Comparison of ENCODE assay signal across 9 mouse cellular contexts in genomic region chr1:91041605-91042004, GRCm38 (mm10). TPM values are rescaled to one million over a fixed set of nuclear protein-coding genes. Genes with fewer than 3 reads are reported as not detected.
DNase-seq lines count a peak whose midpoint lies in the region; ATAC-seq and TF ChIP-seq lines count a peak whose summit lies in the region.
"Had no signal": no experiment of that assay in that cellular context is flagged by ENCODE, and none has a peak within 500 bp of the region (broad histone marks: within the 10 kb centered on the region; RNA-seq: fewer than 3 reads in every experiment).

No protein-coding gene starts in this region.

- TF ChIP-seq POLR2A in embryonic fibroblast, embryonic 13.5 days (IDR thresholded peaks at IDR 0.05; ENCODE audit: low read depth, low read length) = no peak

- 40% methylated on average over 5 of the region's 5 CpGs for WGBS in heart, embryonic 15.5 days
- WGBS in midbrain, embryonic 14.5 days = 96% methylated on average over 5 of the region's 5 CpGs

- no peak for DNase-seq in heart, adult 18-20 months
- no peak for DNase-seq in right cerebral cortex, postnatal 25 days
- DNase-seq in midbrain, embryonic 14.5 days = no peak
- no peak for DNase-seq in left cerebral cortex, adult 18-20 months (ENCODE audit: low spot score in 2 of 2)
- DNase-seq: layer of hippocampus, postnatal 36 days had no signal

- H3K4me3 ChIP-seq in heart, embryonic 15.5 days = no peak overlapping the region
- no peak overlapping the region for H3K4me3 ChIP-seq in C2C12 (ENCODE audit: insufficient read depth, poor library complexity, severe bottlenecking)
- no peak overlapping the region for H3K4me3 ChIP-seq in embryonic fibroblast, embryonic 13.5 days (ENCODE audit: insufficient read depth, low read length)
- peak overlapping the region; percentile 69 for H3K4me3 ChIP-seq in megakaryocyte, embryonic 14.5 days (replicated peaks)
- no peak overlapping the region for H3K4me3 ChIP-seq in midbrain, embryonic 14.5 days (replicated peaks; ENCODE audit: low read depth, low read length)

- no peak overlapping the region for H3ac ChIP-seq in C2C12 (ENCODE audit: control insufficient read depth, insufficient read length, low read depth)

- no peak for TF ChIP-seq CTCF in C2C12 (IDR thresholded peaks at IDR 0.05; ENCODE audit: control insufficient read depth, insufficient read depth, insufficient read length)
- TF ChIP-seq CTCF in embryonic fibroblast, embryonic 13.5 days (IDR thresholded peaks at IDR 0.05; ENCODE audit: borderline replicate concordance, insufficient read depth, low read length) = no peak

- H3K36me3 ChIP-seq in heart, embryonic 15.5 days = no peaks in the 10 kb centered on the region
- peaks cover 4% of the 10 kb centered on the region for H3K36me3 ChIP-seq in C2C12 (ENCODE audit: control insufficient read depth, insufficient read depth)
- H3K36me3 ChIP-seq in megakaryocyte, embryonic 14.5 days (replicated peaks; ENCODE audit: low read length) = no peaks in the 10 kb centered on the region
- no peaks in the 10 kb centered on the region for H3K36me3 ChIP-seq in midbrain, embryonic 14.5 days (ENCODE audit: control insufficient read depth, insufficient read depth, low read length)

- H3K27ac ChIP-seq in heart, embryonic 15.5 days = peak overlapping the region; percentile 81
- peak overlapping the region; percentile 82 for H3K27ac ChIP-seq in embryonic fibroblast, embryonic 13.5 days (ENCODE audit: insufficient read depth, low read length)
- H3K27ac ChIP-seq in midbrain, embryonic 14.5 days (replicated peaks; ENCODE audit: low read depth, low read length) = no peak overlapping the region

- H3K9ac ChIP-seq in heart, embryonic 15.5 days = no peak overlapping the region
- no peak overlapping the region for H3K9ac ChIP-seq in midbrain, embryonic 14.5 days (replicated peaks; ENCODE audit: low read length)

- no peaks in the 10 kb centered on the region for H3K9me3 ChIP-seq in heart, embryonic 15.5 days (replicated peaks)
- no peaks in the 10 kb centered on the region for H3K9me3 ChIP-seq in megakaryocyte, embryonic 14.5 days
- no peaks in the 10 kb centered on the region for H3K9me3 ChIP-seq in midbrain, embryonic 14.5 days (ENCODE audit: control insufficient read depth, low read length)

- H3K79me3 ChIP-seq in C2C12 (ENCODE audit: low read depth) = peaks cover 9% of the 10 kb centered on the region

- peaks cover 83% of the 10 kb centered on the region for H3K4me1 ChIP-seq in heart, embryonic 15.5 days (replicated peaks)
- peaks cover 15% of the 10 kb centered on the region for H3K4me1 ChIP-seq in embryonic fibroblast, embryonic 13.5 days (ENCODE audit: control insufficient read depth, insufficient read depth, low read length)
- H3K4me1 ChIP-seq in megakaryocyte, embryonic 14.5 days = peaks cover 73% of the 10 kb centered on the region
- H3K4me1 ChIP-seq in midbrain, embryonic 14.5 days (ENCODE audit: control insufficient read depth, insufficient read depth, low read length) = no peaks in the 10 kb centered on the region

- H3K27me3 ChIP-seq in heart, embryonic 15.5 days = no peaks in the 10 kb centered on the region
- no peaks in the 10 kb centered on the region for H3K27me3 ChIP-seq in C2C12 (ENCODE audit: control insufficient read depth, insufficient read depth, insufficient read length)
- peaks cover 2% of the 10 kb centered on the region for H3K27me3 ChIP-seq in megakaryocyte, embryonic 14.5 days (replicated peaks)
- no peaks in the 10 kb centered on the region for H3K27me3 ChIP-seq in midbrain, embryonic 14.5 days (ENCODE audit: control insufficient read depth, insufficient read depth, low read length)

- peaks cover 63% of the 10 kb centered on the region for H3K79me2 ChIP-seq in C2C12 (ENCODE audit: control insufficient read depth, insufficient read depth)

- no peak for ATAC-seq in heart, embryonic 15.5 days (replicated peaks; ENCODE audit: insufficient number of reproducible peaks, insufficient read depth, low FRiP score, low read depth)
- ATAC-seq in midbrain, embryonic 14.5 days (ENCODE audit: low FRiP score, low TSS enrichment) = no peak

- H3K4me2 ChIP-seq in heart, embryonic 15.5 days = no peak overlapping the region
- H3K4me2 ChIP-seq in midbrain, embryonic 14.5 days (ENCODE audit: low read length) = no peak overlapping the region

TF ChIP-seq in C2C12, 6 proteins besides CTCF, POLR2A, EP300 and RAD21:
- no peak for TF ChIP-seq FOSL1 (IDR thresholded peaks at IDR 0.05; ENCODE audit: insufficient read depth, low read length, poor library complexity, severe bottlenecking)
- TF ChIP-seq MAX (IDR thresholded peaks at IDR 0.05) = no peak
- TF ChIP-seq MYOD1 (IDR thresholded peaks at IDR 0.05; ENCODE audit: control insufficient read depth, insufficient read length, low read depth) = no peak
- TF ChIP-seq MYOG (IDR thresholded peaks at IDR 0.05; ENCODE audit: control insufficient read depth, extremely low read depth, insufficient read length) = no peak
- no peak for TF ChIP-seq USF1 (IDR thresholded peaks at IDR 0.05; ENCODE audit: low read depth)
- peak; percentile 31 for TF ChIP-seq CEBPB (IDR thresholded peaks at IDR 0.05; ENCODE audit: low read depth)

RNA-seq across cellular contexts. Expression of gene Lrrfip1, which starts 43.1 kb away (rescaled TPM):
- polyA plus RNA-seq in heart, embryonic 15.5 days (2015; fragmentation: Nextera tagmentation; extraction: Ambion mirVana) = 136 and 149 TPM in 2 replicates
- 10 to 100 TPM; 62.9 to 67.0 TPM for total RNA-seq in heart, adult 18-20 months (2021)
- 74.1 TPM for polyA plus RNA-seq in C2C12 (2012; fragmentation: generic; extraction: Trizol)
- polyA plus RNA-seq in embryonic fibroblast, embryonic 13.5 days (2011; ENCODE audit: insufficient read length, low read depth, missing spikeins) = 109 and 170 TPM in 2 replicates
- 1.9 and 12.2 TPM in 2 replicates for polyA plus RNA-seq in megakaryocyte, embryonic 14.5 days (2012; ENCODE audit: insufficient read depth, low replicate concordance)
- polyA plus RNA-seq in midbrain, embryonic 14.5 days (2014; fragmentation: Nextera tagmentation; extraction: Ambion mirVana) = 30.1 and 32.1 TPM in 2 replicates
- total RNA-seq in left cerebral cortex, adult 18-20 months (2021) = 10 to 100 TPM; 71.0 to 74.6 TPM
